In the genomic region with DNA sequence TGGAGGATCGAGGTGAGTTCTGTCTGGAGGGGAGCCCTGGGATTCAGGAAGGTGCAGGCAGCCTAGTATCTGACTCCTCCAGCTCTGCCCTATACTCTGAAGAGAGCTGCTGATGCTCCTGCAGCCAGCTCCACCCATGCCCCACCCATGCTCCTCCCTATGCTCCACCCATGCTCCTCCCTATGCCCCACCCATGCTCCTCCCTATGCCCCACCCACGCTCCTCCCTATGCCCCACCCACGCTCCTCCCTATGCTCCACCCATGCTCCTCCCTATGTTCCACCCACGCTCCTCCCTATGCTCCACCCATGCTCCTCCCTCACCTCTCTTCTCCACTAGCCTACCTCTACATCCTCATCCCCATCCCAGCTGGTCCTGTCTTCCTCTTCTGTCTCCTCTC, we compare ENCODE assay signal across 8 mouse cellular contexts. TPM values are rescaled to one million over a fixed set of nuclear protein-coding genes. Genes with fewer than 3 reads are reported as not detected.
A peak's percentile ranks its signal among the peaks of the same experiment; 100 is the strongest.
DNase-seq lines count a peak whose midpoint lies in the region; ATAC-seq lines count a peak whose summit lies in the region.
"Had no signal": no experiment of that assay in that cellular context is flagged by ENCODE, and none has a peak within 500 bp of the region (broad histone marks: within the 10 kb centered on the region; RNA-seq: fewer than 3 reads in every experiment).

No protein-coding gene starts in this region.

- no peak overlapping the region for H3K4me3 ChIP-seq in stomach, embryonic 16.5 days (replicated peaks; ENCODE audit: low read length)
- no peak overlapping the region for H3K4me3 ChIP-seq in forebrain, embryonic 15.5 days
- H3K4me3 ChIP-seq: embryonic facial prominence, embryonic 12.5 days had no signal

- H3K9ac ChIP-seq in stomach, embryonic 16.5 days (ENCODE audit: low read length), result no peak overlapping the region
- H3K9ac ChIP-seq in forebrain, embryonic 15.5 days (replicated peaks), result no peak overlapping the region
- H3K9ac ChIP-seq: embryonic facial prominence, embryonic 12.5 days had no signal

- ATAC-seq in stomach, embryonic 16.5 days (ENCODE audit: insufficient read depth, low FRiP score), result peak; percentile 53
- ATAC-seq in forebrain, embryonic 15.5 days (replicated peaks), result no peak

- DNase-seq in thymus, postnatal 25 days, result peak; percentile 18
- no peak for DNase-seq in thymus, adult 18-20 months
- DNase-seq in embryo, embryonic 11.5 days (ENCODE audit: low read depth, low spot score), result peak; percentile 26
- peak; percentile 66 to 77 for DNase-seq in kidney, postnatal 36 days
- DNase-seq in left cerebral cortex, postnatal 10 days (ENCODE audit: extremely low spot score in 1 of 2, low spot score in 2 of 2), result no peak

- no peaks in the 10 kb centered on the region for H3K9me3 ChIP-seq in stomach, embryonic 16.5 days (replicated peaks; ENCODE audit: control insufficient read depth, low read length)
- no peaks in the 10 kb centered on the region for H3K9me3 ChIP-seq in forebrain, embryonic 15.5 days
- H3K9me3 ChIP-seq: embryonic facial prominence, embryonic 12.5 days had no signal

- no peak overlapping the region for H3K27ac ChIP-seq in stomach, embryonic 16.5 days (ENCODE audit: low read length)
- no peak overlapping the region for H3K27ac ChIP-seq in forebrain, embryonic 15.5 days (replicated peaks)
- H3K27ac ChIP-seq: embryonic facial prominence, embryonic 12.5 days had no signal

- H3K4me1 ChIP-seq in stomach, embryonic 16.5 days (ENCODE audit: control insufficient read depth, insufficient read depth, low read length), result no peaks in the 10 kb centered on the region
- H3K4me1 ChIP-seq in forebrain, embryonic 15.5 days, result no peaks in the 10 kb centered on the region
- H3K4me1 ChIP-seq: embryonic facial prominence, embryonic 12.5 days had no signal

- 45% methylated on average over 4 of the region's 4 CpGs for WGBS in stomach, embryonic 16.5 days
- WGBS in forebrain, embryonic 15.5 days, result 44% methylated on average over 4 of the region's 4 CpGs

- intact Hi-C loops in left cerebral cortex, postnatal 10 days (cut with DNase I), result no loop called here

- no peaks in the 10 kb centered on the region for H3K36me3 ChIP-seq in stomach, embryonic 16.5 days (ENCODE audit: control insufficient read depth, insufficient read depth, low read length)
- H3K36me3 ChIP-seq in forebrain, embryonic 15.5 days, result no peaks in the 10 kb centered on the region
- H3K36me3 ChIP-seq: embryonic facial prominence, embryonic 12.5 days had no signal

- H3K27me3 ChIP-seq in stomach, embryonic 16.5 days (ENCODE audit: control insufficient read depth, insufficient read depth, low read length), result no peaks in the 10 kb centered on the region
- no peaks in the 10 kb centered on the region for H3K27me3 ChIP-seq in forebrain, embryonic 15.5 days
- H3K27me3 ChIP-seq: embryonic facial prominence, embryonic 12.5 days had no signal

- no peak overlapping the region for H3K4me2 ChIP-seq in stomach, embryonic 16.5 days (ENCODE audit: low read depth, low read length)
- H3K4me2 ChIP-seq in forebrain, embryonic 15.5 days (replicated peaks), result no peak overlapping the region
- H3K4me2 ChIP-seq: embryonic facial prominence, embryonic 12.5 days had no signal

RNA-seq across cellular contexts. Expression of a gene that starts 6.0 kb away (rescaled TPM):
- 29.1 and 29.8 TPM in 2 replicates for polyA plus RNA-seq in stomach, embryonic 16.5 days (2015; fragmentation: Nextera tagmentation; extraction: Ambion mirVana)
- under 1 TPM; 0.89 to 0.92 TPM for total RNA-seq in left cerebral cortex, postnatal 10 days (2021)
- 0.27 and 0.29 TPM in 2 replicates for polyA plus RNA-seq in forebrain, embryonic 15.5 days (2015; fragmentation: Nextera tagmentation; extraction: Ambion mirVana)

RNA-seq across cellular contexts. Expression of a gene that starts 23.8 kb away (rescaled TPM):
- polyA plus RNA-seq in stomach, embryonic 16.5 days (2015; fragmentation: Nextera tagmentation; extraction: Ambion mirVana), result 77.9 and 88.9 TPM in 2 replicates
- total RNA-seq in left cerebral cortex, postnatal 10 days (2021), result 10 to 100 TPM; 17.8 to 17.9 TPM
- 21.4 and 22.4 TPM in 2 replicates for polyA plus RNA-seq in forebrain, embryonic 15.5 days (2015; fragmentation: Nextera tagmentation; extraction: Ambion mirVana)

RNA-seq across cellular contexts. Expression of a gene that starts 40.1 kb away (rescaled TPM):
- polyA plus RNA-seq in stomach, embryonic 16.5 days (2015; fragmentation: Nextera tagmentation; extraction: Ambion mirVana), result 7.7 and 8.7 TPM in 2 replicates
- total RNA-seq in left cerebral cortex, postnatal 10 days (2021), result 1 to 10 TPM; 1.9 to 2.7 TPM
- 1.9 and 3.2 TPM in 2 replicates for polyA plus RNA-seq in forebrain, embryonic 15.5 days (2015; fragmentation: Nextera tagmentation; extraction: Ambion mirVana)

RNA-seq across cellular contexts. Expression of a gene that starts 53.2 kb away (rescaled TPM):
- polyA plus RNA-seq in stomach, embryonic 16.5 days (2015; fragmentation: Nextera tagmentation; extraction: Ambion mirVana), result 0.66 and 0.77 TPM in 2 replicates
- total RNA-seq in left cerebral cortex, postnatal 10 days (2021), result under 1 TPM; 0.41 to 0.45 TPM
- polyA plus RNA-seq in forebrain, embryonic 15.5 days (2015; fragmentation: Nextera tagmentation; extraction: Ambion mirVana), result 0.38 and 1.2 TPM in 2 replicates

Comparison
In these comparisons a context has a peak if more than half of its experiments do, and no peak if none do; other contexts are left out.
1. DNase-seq: peak in thymus, postnatal 25 days (single experiment), embryo, embryonic 11.5 days (single experiment) and kidney, postnatal 36 days (2 of 2); none in thymus, adult 18-20 months (0 of 2) and left cerebral cortex, postnatal 10 days (0 of 2).
2. RNA of a gene that starts 6.0 kb away (polyA plus RNA-seq): 29.1 to 29.8 TPM in stomach, embryonic 16.5 days; 0.27 to 0.29 TPM in forebrain, embryonic 15.5 days; every median in the first group is over 10 times any median in the second.